ENCODE assay signal across 8 mouse cellular contexts in genomic region chr12:16731121-16731741, GRCm38 (mm10).
DNase-seq lines count a peak whose midpoint lies in the region; ATAC-seq and TF ChIP-seq lines count a peak whose summit lies in the region.

No protein-coding gene starts in this region.

- peaks cover 48% of the 10 kb centered on the region for H3K4me1 ChIP-seq in forebrain, embryonic 10.5 days
- H3K4me1 ChIP-seq in forebrain, embryonic 12.5 days: peaks cover 10% of the 10 kb centered on the region
- H3K4me1 ChIP-seq in midbrain, embryonic 11.5 days (ENCODE audit: control insufficient read depth, insufficient read depth, low read length): peaks cover 9% of the 10 kb centered on the region; the same call in 1 of the 2 replicates

- no peak overlapping the region for H3K9ac ChIP-seq in forebrain, embryonic 12.5 days
- no peak overlapping the region for H3K9ac ChIP-seq in midbrain, embryonic 11.5 days (ENCODE audit: low read length)

- 23% methylated on average over 11 of the region's 11 CpGs for WGBS in forebrain, embryonic 10.5 days
- 11% methylated on average over 11 of the region's 11 CpGs for WGBS in forebrain, embryonic 12.5 days
- WGBS in midbrain, embryonic 11.5 days: 17% methylated on average over 11 of the region's 11 CpGs

- H3K9me3 ChIP-seq in forebrain, embryonic 10.5 days: no peaks in the 10 kb centered on the region
- H3K9me3 ChIP-seq in forebrain, embryonic 12.5 days: no peaks in the 10 kb centered on the region
- no peaks in the 10 kb centered on the region for H3K9me3 ChIP-seq in midbrain, embryonic 11.5 days (ENCODE audit: control insufficient read depth, low read length)

- H3K36me3 ChIP-seq in forebrain, embryonic 10.5 days (replicated peaks): peaks cover 60% of the 10 kb centered on the region
- H3K36me3 ChIP-seq in forebrain, embryonic 12.5 days (replicated peaks): no peaks in the 10 kb centered on the region
- H3K36me3 ChIP-seq in midbrain, embryonic 11.5 days (ENCODE audit: control insufficient read depth, insufficient read depth, low read length): peaks cover 2% of the 10 kb centered on the region; the same call in 1 of the 2 replicates

- H3K27me3 ChIP-seq in forebrain, embryonic 10.5 days (ENCODE audit: poor library complexity, severe bottlenecking): peaks cover 11% of the 10 kb centered on the region; the same call in 1 of the 2 replicates
- no peaks in the 10 kb centered on the region for H3K27me3 ChIP-seq in forebrain, embryonic 12.5 days
- H3K27me3 ChIP-seq in midbrain, embryonic 11.5 days (ENCODE audit: control insufficient read depth, insufficient read depth, low read length): no peaks in the 10 kb centered on the region

- no peak for ATAC-seq in forebrain, embryonic 12.5 days (ENCODE audit: low FRiP score)
- ATAC-seq in midbrain, embryonic 11.5 days (ENCODE audit: low FRiP score): peak; percentile 43; the same call in 1 of the 2 replicates
- ATAC-seq in megakaryocyte, adult 5-6 weeks (ENCODE audit: poor library complexity, severe bottlenecking): no peak

- H3K27ac ChIP-seq in forebrain, embryonic 10.5 days: peak overlapping the region; percentile 72
- H3K27ac ChIP-seq in forebrain, embryonic 12.5 days: no peak overlapping the region
- peak overlapping the region; percentile 28; the same call in 1 of the 2 replicates for H3K27ac ChIP-seq in layer of hippocampus, adult 2 months
- H3K27ac ChIP-seq in midbrain, embryonic 11.5 days (ENCODE audit: low read depth, low read length): no peak overlapping the region

- no peak overlapping the region; the same call in 1 of the 2 replicates for H3K4me2 ChIP-seq in forebrain, embryonic 12.5 days
- no peak overlapping the region for H3K4me2 ChIP-seq in midbrain, embryonic 11.5 days

- no peak overlapping the region for H3K4me3 ChIP-seq in forebrain, embryonic 10.5 days
- H3K4me3 ChIP-seq in forebrain, embryonic 12.5 days (replicated peaks): no peak overlapping the region
- H3K4me3 ChIP-seq in layer of hippocampus, adult 2 months: no peak overlapping the region
- no peak overlapping the region for H3K4me3 ChIP-seq in midbrain, embryonic 11.5 days (ENCODE audit: low read depth, low read length)

- DNase-seq in forebrain, embryonic 10.5 days (ENCODE audit: extremely low spot score, low spot score): no peak
- DNase-seq in embryo, embryonic 11 days: peak; percentile 49
- DNase-seq in heart, postnatal 4 days: peak; percentile 55
- DNase-seq in layer of hippocampus, adult 2 months (ENCODE audit: low spot score in 2 of 2): peak; percentile 37 to 47
- no peak for DNase-seq in midbrain, embryonic 11.5 days (ENCODE audit: low spot score, missing footprints)
- no peak for DNase-seq in cerebellum, adult 11 months

- no peak for TF ChIP-seq CTCF in layer of hippocampus, adult 2 months (conservative IDR thresholded peaks at IDR 0.05)

Comparison
In these comparisons a context has a peak if more than half of its experiments do, and no peak if none do; other contexts are left out.
1. H3K27ac ChIP-seq: peak in forebrain, embryonic 10.5 days (single experiment) and layer of hippocampus, adult 2 months (single experiment); none in forebrain, embryonic 12.5 days (single experiment) and midbrain, embryonic 11.5 days (single experiment).
2. DNase-seq: peak in embryo, embryonic 11 days (single experiment), heart, postnatal 4 days (single experiment) and layer of hippocampus, adult 2 months (2 of 2); none in forebrain, embryonic 10.5 days (single experiment), midbrain, embryonic 11.5 days (single experiment) and cerebellum, adult 11 months (single experiment).